13 mouse cellular contexts compared by ENCODE assay signal in the genomic region with DNA sequence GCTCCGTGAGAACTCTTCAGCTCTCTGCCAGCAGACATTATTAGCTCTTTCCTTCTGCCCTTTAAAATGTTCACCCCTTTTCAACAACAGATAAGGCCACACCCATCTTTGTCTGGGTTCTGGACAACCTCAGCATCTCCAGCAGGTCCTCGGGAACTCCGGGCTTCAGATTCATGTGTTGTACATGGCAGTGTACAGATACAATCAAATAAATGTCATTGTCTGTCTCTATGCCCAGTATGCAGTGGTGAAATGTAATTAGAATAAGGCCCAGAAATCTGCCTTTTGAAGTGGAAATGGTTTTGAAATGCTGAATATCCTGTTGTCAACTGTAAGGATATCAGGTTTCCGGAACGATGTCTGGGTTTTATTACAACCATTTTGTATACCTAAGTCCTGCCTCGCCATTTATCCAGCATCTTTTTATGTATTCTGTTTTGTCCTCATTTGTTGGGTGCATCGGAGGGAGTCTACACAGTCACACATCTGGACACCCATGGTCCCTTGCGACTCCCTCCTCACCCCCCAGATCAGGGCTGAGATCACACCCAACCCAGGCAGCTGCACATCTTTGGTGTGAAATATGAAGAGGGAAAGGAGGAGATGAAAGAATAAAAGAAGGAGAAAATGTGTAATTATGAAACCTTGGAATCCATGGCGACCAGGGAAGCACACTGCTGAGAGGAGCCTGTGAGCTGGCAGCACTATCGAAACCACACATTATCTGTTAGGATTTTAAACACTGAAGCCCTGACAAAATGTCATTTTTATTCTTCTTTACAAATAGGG.
DNase-seq lines count a peak whose midpoint lies in the region; ATAC-seq lines count a peak whose summit lies in the region.
"Had no signal": no experiment of that assay in that cellular context is flagged by ENCODE, and none has a peak within 500 bp of the region (broad histone marks: within the 10 kb centered on the region; RNA-seq: fewer than 3 reads in every experiment).

No protein-coding gene starts in this region.

- H3K4me2 ChIP-seq in forebrain, embryonic 13.5 days, result peak overlapping the region; percentile 34
- H3K4me2 ChIP-seq in intestine, embryonic 16.5 days (ENCODE audit: low read depth, low read length), result no peak overlapping the region
- H3K4me2 ChIP-seq: limb, embryonic 13.5 days; lung, embryonic 15.5 days had no signal

- peak overlapping the region; percentile 36; the same call in 1 of the 2 replicates for H3K9ac ChIP-seq in forebrain, embryonic 13.5 days
- no peak overlapping the region for H3K9ac ChIP-seq in intestine, embryonic 16.5 days (ENCODE audit: low read depth, low read length)
- H3K9ac ChIP-seq: limb, embryonic 13.5 days; lung, embryonic 15.5 days had no signal

- no peaks in the 10 kb centered on the region for H3K9me3 ChIP-seq in forebrain, embryonic 13.5 days (replicated peaks)
- H3K9me3 ChIP-seq in intestine, embryonic 16.5 days (ENCODE audit: control insufficient read depth, low read length), result no peaks in the 10 kb centered on the region
- H3K9me3 ChIP-seq: limb, embryonic 13.5 days; lung, embryonic 15.5 days had no signal

- no peaks in the 10 kb centered on the region for H3K27me3 ChIP-seq in forebrain, embryonic 13.5 days
- H3K27me3 ChIP-seq in intestine, embryonic 16.5 days (replicated peaks; ENCODE audit: control insufficient read depth, insufficient read depth, low read length), result no peaks in the 10 kb centered on the region
- H3K27me3 ChIP-seq: limb, embryonic 13.5 days; lung, embryonic 15.5 days had no signal

- peak; percentile 80 for ATAC-seq in frontal cortex, adult (ENCODE audit: low TSS enrichment)
- ATAC-seq in forebrain, embryonic 13.5 days, result peak; percentile 86
- no peak for ATAC-seq in intestine, embryonic 16.5 days

- H3K4me1 ChIP-seq in forebrain, embryonic 13.5 days, result peaks cover 25% of the 10 kb centered on the region
- 0 out of 2 replicates have a peak, but pooled peaks cover 4% of the 10 kb centered on the region for H3K4me1 ChIP-seq in intestine, embryonic 16.5 days (ENCODE audit: control insufficient read depth, insufficient read depth, low read length)
- H3K4me1 ChIP-seq: lung, embryonic 15.5 days had no signal

- H3K27ac ChIP-seq in forebrain, embryonic 13.5 days, result peak overlapping the region; percentile 89
- H3K27ac ChIP-seq in intestine, embryonic 16.5 days (ENCODE audit: low read length), result no peak overlapping the region
- H3K27ac ChIP-seq: limb, embryonic 13.5 days; lung, embryonic 15.5 days had no signal

- DNase-seq in frontal cortex, postnatal 14 days (ENCODE audit: low spot score in 2 of 2), result no peak
- DNase-seq in left cerebral cortex, postnatal 14 days (ENCODE audit: low spot score in 2 of 2), result peak; percentile 14 to 29
- DNase-seq in right cerebral cortex, adult 18-20 months, result peak; percentile 10
- DNase-seq in thymus, postnatal 25 days, result no peak
- DNase-seq in kidney, postnatal 4 days, result no peak
- DNase-seq: heart, adult 11 months; thymus, postnatal 4 days had no signal

- H3K36me3 ChIP-seq in forebrain, embryonic 13.5 days (ENCODE audit: poor library complexity, severe bottlenecking), result no peaks in the 10 kb centered on the region
- H3K36me3 ChIP-seq in intestine, embryonic 16.5 days (ENCODE audit: control insufficient read depth, insufficient read depth, low read length), result no peaks in the 10 kb centered on the region
- H3K36me3 ChIP-seq: G1E; limb, embryonic 13.5 days; lung, embryonic 15.5 days had no signal

- 31% methylated on average over 10 of the region's 10 CpGs for WGBS in forebrain, embryonic 13.5 days
- 53% methylated on average over 10 of the region's 10 CpGs for WGBS in intestine, embryonic 16.5 days

- no peak overlapping the region for H3K4me3 ChIP-seq in forebrain, embryonic 13.5 days
- no peak overlapping the region for H3K4me3 ChIP-seq in intestine, embryonic 16.5 days (ENCODE audit: low read length)
- H3K4me3 ChIP-seq: limb, embryonic 13.5 days; lung, embryonic 15.5 days had no signal

- intact Hi-C loops in left cerebral cortex, postnatal 14 days (cut with DNase I), result no loop called here

Comparison
In these comparisons a context has a peak if more than half of its experiments do, and no peak if none do; other contexts are left out.
1. DNase-seq: peak in left cerebral cortex, postnatal 14 days (2 of 2) and right cerebral cortex, adult 18-20 months (single experiment); none in frontal cortex, postnatal 14 days (0 of 2), thymus, postnatal 25 days (single experiment) and kidney, postnatal 4 days (0 of 2).